Mouse (Mus musculus) lung, adult 10 weeks (tissue): ENCODE measurements around the gene Gm21985. TPM values are rescaled to one million over a fixed set of nuclear protein-coding genes. Genes with fewer than 3 reads are reported as not detected.

Experiments used
- polyA plus RNA-seq: library from polyadenylated mRNA; stranded (reverse); fragments of 350-450 nt; fragmentation: Illumina TruSeq; extraction: RNeasy Lipid Tissue Mini Kit (QIAGEN cat#74804); gene quantifications from one replicate; pipeline ENCODE4 v1.2.3, GENCODE M21; 2014; ENCODE audit warnings: low read depth, low replicate concordance; ENCODE audit not compliant: insufficient read depth

The Gm21985 gene
- polyA plus RNA-seq = not detected

GRCm38 (mm10) chr2:112266242-112266592 lies at the start of gene Gm21985:
Gene Gm21985 (plus strand): TSS chr2:112266314.

GRCm38 (mm10) chr2:112239212-112239934 lies 26.7 kb upstream of the Gm21985 start, which contains the start of gene Lpcat4:
Gene Lpcat4 (plus strand): TSS chr2:112239468.

GRCm38 (mm10) chr2:112259241-112259962 lies 6.7 kb upstream of the Gm21985 start, which contains the start of gene Nutm1:
Gene Nutm1 (minus strand): TSS chr2:112259291.

GRCm38 (mm10) chr2:112261748-112262653 lies 4.1 kb upstream of the Gm21985 start, which contains the start of gene Nop10:
Gene Nop10 (plus strand): TSS chr2:112261926.

GRCm38 (mm10) chr2:112265448-112266241 lies 469 bp upstream of the Gm21985 start, which contains the start of gene Slc12a6:
Gene Slc12a6 (plus strand): TSS chr2:112265825.

GRCm38 (mm10) chr2:112367726-112368673 lies 101.9 kb downstream of the Gm21985 start, which contains the start of gene Emc4:
Gene Emc4 (minus strand): TSS chr2:112368027.

GRCm38 (mm10) chr2:112378973-112379898 lies 113.1 kb downstream of the Gm21985 start, which contains the start of gene Katnbl1:
Gene Katnbl1 (plus strand): TSS chr2:112379211.

GRCm38 (mm10) chr2:112454862-112455564 lies 188.9 kb downstream of the Gm21985 start, which contains the start of gene Emc7:
Gene Emc7 (plus strand): TSS chr2:112454997.

Other genes with a start within 250 kb of the Gm21985 start
- gene Olfr1311, start 241.9 kb upstream of the Gm21985 start, polyA plus RNA-seq = not detected
- gene Olfr1312, start 216.1 kb upstream of the Gm21985 start, polyA plus RNA-seq = not detected
- gene Olfr1313, start 188.5 kb upstream of the Gm21985 start, polyA plus RNA-seq = not detected
- gene Olfr1314, start 169.5 kb upstream of the Gm21985 start, polyA plus RNA-seq = not detected
- not detected for gene Olfr1315-ps1, start 150.9 kb upstream of the Gm21985 start, polyA plus RNA-seq
- gene Olfr1316, start 131.3 kb upstream of the Gm21985 start, polyA plus RNA-seq = not detected
- not detected for gene Olfr1317, start 126.0 kb upstream of the Gm21985 start, polyA plus RNA-seq
- gene Olfr1318, start 112.1 kb upstream of the Gm21985 start, polyA plus RNA-seq = not detected
- 12.9 TPM for gene Lpcat4, start 26.8 kb upstream of the Gm21985 start, polyA plus RNA-seq
- not detected for gene Nutm1, start 7.0 kb upstream of the Gm21985 start, polyA plus RNA-seq
- 89.4 TPM for gene Nop10, start 4.4 kb upstream of the Gm21985 start, polyA plus RNA-seq
- gene Slc12a6, start 489 bp upstream of the Gm21985 start, polyA plus RNA-seq = 16.7 TPM
- gene Emc4, start 101.7 kb downstream of the Gm21985 start, polyA plus RNA-seq = 93.4 TPM
- 7.7 TPM for gene Katnbl1, start 112.9 kb downstream of the Gm21985 start, polyA plus RNA-seq
- 22.4 TPM for gene Emc7, start 188.7 kb downstream of the Gm21985 start, polyA plus RNA-seq
- not detected for gene Chrm5, start 214.5 kb downstream of the Gm21985 start, polyA plus RNA-seq
- gene Aven, start 226.7 kb downstream of the Gm21985 start, polyA plus RNA-seq = 11.6 TPM